Mouse (Mus musculus): ENCODE data around the gene Abcf2.

The Abcf2 gene

DNA sequence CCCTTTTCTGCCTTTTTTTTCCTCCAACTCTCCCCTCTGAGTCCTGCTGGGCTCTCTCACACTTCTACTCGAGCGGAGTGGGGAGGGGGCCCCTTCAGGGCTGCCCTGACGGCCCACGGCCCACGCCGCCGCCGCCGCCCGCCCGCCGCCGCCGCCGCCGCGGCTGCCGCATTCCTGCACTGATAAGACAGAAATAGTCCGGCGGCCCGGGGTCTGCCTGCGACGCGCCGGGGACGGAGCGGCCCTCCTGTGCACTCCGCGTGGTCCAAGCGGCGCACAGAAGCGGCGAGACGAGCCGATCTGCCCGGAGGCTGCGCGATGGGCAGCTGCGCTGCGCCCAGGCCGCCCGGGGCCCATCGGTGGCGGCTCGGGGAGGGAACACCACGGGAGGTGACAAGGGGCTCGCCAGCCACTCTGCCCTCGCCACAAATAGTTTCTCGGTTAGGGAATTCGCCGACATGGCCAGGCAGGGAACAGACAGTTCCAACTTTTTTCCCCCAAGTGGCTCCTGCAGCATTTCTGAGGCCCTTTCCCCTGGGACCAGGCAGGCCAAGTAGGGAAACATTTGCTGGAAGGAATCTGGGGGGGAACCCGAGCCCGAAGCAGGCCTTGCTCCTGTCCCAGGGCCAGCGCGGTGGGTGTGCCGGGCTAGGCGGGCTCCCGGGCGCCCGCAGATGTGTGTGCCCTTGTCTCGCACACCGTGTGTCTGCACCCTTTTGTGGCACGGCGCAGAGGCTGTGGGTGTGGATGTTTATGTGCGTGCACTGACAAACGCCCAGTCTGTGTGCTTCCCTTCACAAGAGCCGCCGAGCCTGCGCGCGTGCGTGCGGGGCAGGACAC, 24.9 kb upstream of the Abcf2 start:
- DNase-seq, result peak; percentile 78

DNA sequence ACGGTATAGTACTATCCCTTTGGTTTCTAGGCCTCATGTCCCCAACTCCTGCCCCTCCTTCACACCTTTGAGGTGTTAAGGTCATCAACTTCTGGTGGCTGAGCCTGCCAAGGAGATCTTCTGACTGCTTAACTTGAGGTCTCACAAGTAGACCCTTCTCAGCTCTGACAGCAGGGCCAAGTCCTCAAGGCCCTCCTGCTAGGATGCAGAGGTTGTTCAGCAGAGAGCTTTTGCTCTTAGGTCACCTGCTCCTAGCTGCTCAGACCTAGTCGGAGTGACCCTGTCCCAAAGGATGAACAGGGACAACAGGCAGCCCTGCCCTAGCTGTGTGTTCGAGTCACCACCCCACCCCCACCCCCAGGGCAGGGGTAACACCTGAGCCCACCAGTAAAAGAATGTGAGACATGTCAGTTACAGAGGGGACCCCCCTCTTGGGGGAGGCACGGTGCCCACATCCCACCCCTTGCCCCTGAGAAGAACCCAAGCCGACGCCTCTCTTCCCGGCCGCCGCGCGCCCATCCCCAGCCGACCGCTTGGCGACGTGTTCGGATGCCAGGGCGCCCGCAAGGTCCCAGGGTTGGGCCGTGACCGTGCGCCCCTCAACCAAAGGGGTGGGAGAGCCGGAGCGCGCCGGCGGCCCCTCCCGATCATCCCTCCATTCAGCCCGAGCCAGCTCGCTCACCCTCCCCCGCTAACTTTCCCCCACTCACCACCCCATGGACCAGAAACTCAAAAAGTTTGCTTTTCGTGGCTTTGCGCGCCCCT, 24.0 kb upstream of the Abcf2 start:
- DNase-seq, result no peak

GRCm38 (mm10) chr5:24600236-24600635, 23.0 kb upstream of the Abcf2 start:
- DNase-seq, result no peak

GRCm38 (mm10) chr5:24599137-24599536, 21.9 kb upstream of the Abcf2 start:
- DNase-seq, result no peak

- peak; percentile 70 for DNase-seq
Observed at GRCm38 (mm10) chr5:24598570-24599006, 21.3 kb upstream of the Abcf2 start.

DNA sequence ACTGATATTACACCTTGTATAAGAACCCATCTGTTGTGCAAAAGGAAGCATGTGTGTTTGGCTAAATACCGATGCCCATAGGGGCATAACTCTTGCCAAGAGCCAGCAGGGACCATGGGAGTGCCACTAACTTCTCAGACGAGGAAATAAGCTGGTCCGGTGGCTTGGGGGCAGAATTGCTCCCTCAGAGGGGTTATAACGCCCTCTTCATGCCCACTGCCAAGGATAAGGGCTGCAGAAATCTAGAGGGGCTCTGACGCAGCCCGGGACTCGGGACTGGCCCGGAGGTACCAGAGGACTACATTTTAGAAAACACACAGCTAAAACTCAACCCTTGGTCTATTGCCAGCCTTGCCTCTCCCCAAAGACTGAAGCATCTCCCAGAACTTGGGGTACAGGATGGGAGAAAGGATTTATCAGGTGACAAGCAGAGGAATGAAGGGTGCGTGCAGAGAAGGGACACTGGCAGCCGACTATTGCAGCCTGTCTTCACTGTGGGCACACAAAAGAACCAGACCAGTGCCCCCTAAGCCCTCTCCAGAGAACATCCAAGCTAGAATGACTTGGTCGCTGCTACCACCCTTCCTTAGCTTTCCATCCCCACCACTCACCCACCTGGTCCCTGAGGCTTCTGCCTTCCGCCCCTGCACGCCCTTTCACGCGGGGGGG, 20.8 kb upstream of the Abcf2 start:
- DNase-seq, result no peak

GRCm38 (mm10) chr5:24597221-24597728, 20.0 kb upstream of the Abcf2 start:
- DNase-seq, result peak; percentile 85

GRCm38 (mm10) chr5:24596519-24597171, 19.4 kb upstream of the Abcf2 start:
- DNase-seq, result no peak

- no peak for DNase-seq
Observed at GRCm38 (mm10) chr5:24595786-24596380, 18.6 kb upstream of the Abcf2 start.

- no peak for DNase-seq
Observed at GRCm38 (mm10) chr5:24595261-24595660, 18.0 kb upstream of the Abcf2 start.

DNA sequence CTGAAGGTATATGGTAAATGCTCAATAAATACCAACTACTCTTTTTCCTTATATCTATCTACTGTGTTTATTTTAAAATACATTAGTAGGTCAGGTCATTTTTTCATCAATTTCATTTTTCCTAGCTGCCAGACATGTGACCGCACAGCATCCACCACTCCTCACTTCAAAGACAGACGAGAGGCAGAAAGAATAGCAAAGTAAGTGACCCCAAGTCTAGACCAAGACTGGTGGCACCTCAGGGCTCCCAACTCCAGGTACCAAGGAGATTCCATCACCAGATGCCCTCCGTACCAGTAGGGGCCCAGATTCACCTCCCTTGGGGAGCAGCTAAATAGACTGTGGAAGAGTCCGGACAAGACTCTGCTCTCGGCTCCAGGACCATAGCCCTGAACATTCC, 17.1 kb upstream of the Abcf2 start:
- DNase-seq, result no peak

- no peak for DNase-seq
Observed at GRCm38 (mm10) chr5:24593928-24594327, 16.7 kb upstream of the Abcf2 start.

- DNase-seq, result no peak
Observed at GRCm38 (mm10) chr5:24593230-24593629, 16.0 kb upstream of the Abcf2 start.

GRCm38 (mm10) chr5:24592471-24593160, 15.3 kb upstream of the Abcf2 start:
- no peak for DNase-seq

- DNase-seq, result no peak
Observed at GRCm38 (mm10) chr5:24591796-24592470, 14.7 kb upstream of the Abcf2 start.

DNA sequence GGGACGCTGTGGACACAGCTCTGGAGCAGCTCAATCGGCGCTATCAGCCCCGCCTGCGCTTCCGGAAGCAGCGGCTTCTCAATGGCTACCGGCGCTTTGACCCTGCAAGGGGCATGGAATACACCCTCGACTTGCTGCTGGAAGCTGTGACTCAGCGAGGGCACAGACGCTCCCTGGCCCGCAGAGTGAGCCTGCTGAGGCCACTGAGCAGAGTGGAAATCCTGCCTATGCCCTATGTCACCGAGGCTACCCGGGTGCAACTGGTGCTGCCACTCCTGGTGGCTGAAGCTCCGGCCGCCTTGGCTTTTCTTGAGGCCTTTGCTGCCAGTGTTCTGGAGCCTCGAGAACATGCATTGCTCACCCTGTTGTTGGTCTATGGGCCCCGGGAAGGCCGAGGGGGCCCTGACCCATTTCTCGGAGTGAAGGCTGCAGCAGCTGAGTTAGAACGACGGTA, 14.0 kb upstream of the Abcf2 start:
- DNase-seq, result no peak

DNA sequence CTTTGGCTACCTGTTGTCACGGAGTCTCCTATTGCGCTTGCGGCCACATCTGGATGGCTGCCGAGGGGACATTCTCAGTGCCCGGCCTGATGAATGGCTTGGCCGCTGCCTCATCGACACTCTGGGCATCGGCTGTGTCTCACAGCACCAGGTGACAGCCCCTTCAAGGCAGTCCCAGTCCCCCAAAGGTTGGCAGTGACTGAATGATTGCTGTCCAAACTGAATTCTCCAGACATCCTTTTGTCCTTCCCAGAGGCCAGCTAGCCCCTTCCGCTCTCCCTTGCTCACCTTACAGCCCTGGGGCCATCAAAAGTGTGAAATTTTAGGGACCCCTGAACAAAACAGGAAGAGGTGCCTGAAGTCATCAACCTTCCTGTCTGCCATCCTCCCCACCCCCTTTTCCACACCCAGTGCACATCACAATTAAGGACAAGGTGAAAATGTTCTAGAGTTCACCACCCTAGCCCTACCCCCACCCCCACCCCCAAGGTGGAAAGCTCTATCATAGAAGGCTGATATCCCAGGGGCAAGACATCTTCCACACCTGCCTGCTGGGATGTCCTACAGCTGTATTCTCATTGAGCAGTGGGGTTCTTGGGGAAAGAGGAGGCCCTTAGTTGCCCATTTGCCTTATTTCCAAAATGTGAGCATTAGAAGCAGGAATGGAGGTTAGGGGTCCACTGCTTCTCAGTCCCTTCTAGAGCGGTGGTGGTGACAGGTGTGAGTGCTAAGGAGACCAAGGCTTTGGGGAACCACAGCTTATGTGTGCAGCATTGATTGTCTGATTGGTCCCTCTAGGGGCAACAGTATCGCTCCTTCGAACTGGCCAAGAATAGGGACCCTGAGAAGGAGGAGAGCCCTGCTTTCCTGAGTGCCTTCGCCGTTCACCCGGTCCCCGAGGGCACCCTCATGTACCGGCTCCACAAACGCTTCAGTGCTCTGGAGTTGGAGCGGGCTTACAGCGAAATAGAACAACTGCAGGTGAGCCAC, 12.5 kb upstream of the Abcf2 start:
- no peak for DNase-seq

GRCm38 (mm10) chr5:24587200-24587577, 9.9 kb upstream of the Abcf2 start:
- no peak for DNase-seq

DNA sequence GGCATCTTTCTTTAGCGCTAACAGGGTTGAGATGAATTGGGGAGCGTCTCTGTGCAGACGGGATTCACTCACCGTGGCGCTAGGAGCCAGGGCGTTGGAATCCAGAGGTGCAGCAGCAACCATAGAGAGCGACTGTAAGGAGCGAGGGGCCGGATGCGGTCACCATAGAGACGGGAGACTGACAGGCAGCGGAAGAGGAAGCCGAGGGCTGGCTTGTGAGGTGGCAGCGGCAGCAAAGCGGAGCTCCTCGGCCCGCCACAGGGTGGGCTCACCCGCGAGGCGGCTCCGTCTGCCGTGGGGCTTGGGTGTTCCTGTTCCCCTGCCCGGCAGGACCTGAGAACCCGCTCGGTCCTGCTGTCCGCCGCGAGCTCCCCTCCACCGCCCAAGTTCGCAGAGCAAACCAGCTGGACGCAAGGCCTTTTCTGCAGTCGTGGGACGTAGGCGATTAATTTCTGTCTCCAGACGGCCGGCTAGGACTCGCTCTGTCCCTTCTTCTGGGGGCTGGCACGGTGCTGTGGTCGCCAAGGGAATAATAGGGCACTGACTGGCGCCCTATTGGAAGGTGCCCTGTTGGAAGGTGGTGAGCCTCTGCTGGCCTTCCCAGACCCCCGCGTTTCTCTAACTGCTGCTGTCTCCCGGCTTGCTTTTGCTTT, 9.4 kb upstream of the Abcf2 start, which contains the start of gene Chpf2:
Gene Chpf2 (plus strand): TSS at position 195 of the 653 bp plus-strand sequence.
- DNase-seq, result peak; percentile 83
